Comparison of ENCODE assay signal across 26 mouse cellular contexts in genomic region chr19:15398624-15399023, GRCm38 (mm10).
"Had no signal": no experiment of that assay in that cellular context is flagged by ENCODE, and none has a peak within 500 bp of the region (broad histone marks: within the 10 kb centered on the region; RNA-seq: fewer than 3 reads in every experiment).

No protein-coding gene starts in this region.

- H3K9me3 ChIP-seq: embryonic facial prominence, embryonic 10.5 days; embryonic facial prominence, embryonic 12.5 days; embryonic facial prominence, embryonic 13.5 days; embryonic facial prominence, embryonic 15.5 days; forebrain, embryonic 10.5 days; forebrain, embryonic 12.5 days; forebrain, embryonic 13.5 days; forebrain, embryonic 15.5 days had no signal

- H3K9ac ChIP-seq: embryonic facial prominence, embryonic 12.5 days; embryonic facial prominence, embryonic 13.5 days; embryonic facial prominence, embryonic 15.5 days; forebrain, embryonic 12.5 days; forebrain, embryonic 13.5 days; forebrain, embryonic 15.5 days; forebrain, postnatal 0 days had no signal

- H3K27ac ChIP-seq: embryonic facial prominence, embryonic 10.5 days; embryonic facial prominence, embryonic 12.5 days; embryonic facial prominence, embryonic 13.5 days; embryonic facial prominence, embryonic 15.5 days; forebrain, embryonic 10.5 days; forebrain, embryonic 12.5 days; forebrain, embryonic 13.5 days; forebrain, embryonic 15.5 days; gastrocnemius, adult 2 months had no signal

- H3K4me1 ChIP-seq: embryonic facial prominence, embryonic 10.5 days; embryonic facial prominence, embryonic 12.5 days; embryonic facial prominence, embryonic 13.5 days; embryonic facial prominence, embryonic 15.5 days; forebrain, embryonic 10.5 days; forebrain, embryonic 12.5 days; forebrain, embryonic 13.5 days; forebrain, embryonic 15.5 days had no signal

- H3K36me3 ChIP-seq: embryonic facial prominence, embryonic 10.5 days; embryonic facial prominence, embryonic 12.5 days; embryonic facial prominence, embryonic 13.5 days; embryonic facial prominence, embryonic 15.5 days; forebrain, embryonic 10.5 days; forebrain, embryonic 12.5 days; forebrain, embryonic 15.5 days had no signal

- H3K4me3 ChIP-seq: embryonic facial prominence, embryonic 10.5 days; embryonic facial prominence, embryonic 12.5 days; embryonic facial prominence, embryonic 13.5 days; embryonic facial prominence, embryonic 15.5 days; erythroblast, embryonic 14.5 days; forebrain, embryonic 10.5 days; forebrain, embryonic 12.5 days; forebrain, embryonic 13.5 days; forebrain, embryonic 15.5 days; gastrocnemius, adult 2 months had no signal

- DNase-seq: cerebellum, adult 18-20 months; cerebellum, adult 2 months; cerebellum, adult 8-10 months; cerebellum, adult 9-10 months; cerebellum, adult 9-11 months; cerebellum, postnatal 25 days; cerebellum, postnatal 36 days; embryo, embryonic 11 days; forebrain, postnatal 0 days; gastrocnemius, adult 2 months; gastrocnemius, postnatal 10 days; gastrocnemius, postnatal 14 days; gastrocnemius, postnatal 25 days; gastrocnemius, postnatal 36 days; heart, adult 18-20 months had no signal

- H3K27me3 ChIP-seq: embryonic facial prominence, embryonic 12.5 days; embryonic facial prominence, embryonic 13.5 days; embryonic facial prominence, embryonic 15.5 days; forebrain, embryonic 12.5 days; forebrain, embryonic 13.5 days; forebrain, embryonic 15.5 days had no signal

- H3K4me2 ChIP-seq: embryonic facial prominence, embryonic 12.5 days; embryonic facial prominence, embryonic 13.5 days; embryonic facial prominence, embryonic 15.5 days; forebrain, embryonic 12.5 days; forebrain, embryonic 13.5 days; forebrain, embryonic 15.5 days had no signal

- ATAC-seq: forebrain, embryonic 13.5 days; forebrain, embryonic 14.5 days; forebrain, embryonic 15.5 days; forebrain, embryonic 16.5 days; forebrain, postnatal 0 days had no signal
